Mouse (Mus musculus): ENCODE data around the gene Nxph2.
"Not testable (repeated sequence)": the region's sequence is repeated elsewhere in the genome, so short reads cannot be mapped to it uniquely, and the experiment has no call there.

Nxph2 gene

DNA sequence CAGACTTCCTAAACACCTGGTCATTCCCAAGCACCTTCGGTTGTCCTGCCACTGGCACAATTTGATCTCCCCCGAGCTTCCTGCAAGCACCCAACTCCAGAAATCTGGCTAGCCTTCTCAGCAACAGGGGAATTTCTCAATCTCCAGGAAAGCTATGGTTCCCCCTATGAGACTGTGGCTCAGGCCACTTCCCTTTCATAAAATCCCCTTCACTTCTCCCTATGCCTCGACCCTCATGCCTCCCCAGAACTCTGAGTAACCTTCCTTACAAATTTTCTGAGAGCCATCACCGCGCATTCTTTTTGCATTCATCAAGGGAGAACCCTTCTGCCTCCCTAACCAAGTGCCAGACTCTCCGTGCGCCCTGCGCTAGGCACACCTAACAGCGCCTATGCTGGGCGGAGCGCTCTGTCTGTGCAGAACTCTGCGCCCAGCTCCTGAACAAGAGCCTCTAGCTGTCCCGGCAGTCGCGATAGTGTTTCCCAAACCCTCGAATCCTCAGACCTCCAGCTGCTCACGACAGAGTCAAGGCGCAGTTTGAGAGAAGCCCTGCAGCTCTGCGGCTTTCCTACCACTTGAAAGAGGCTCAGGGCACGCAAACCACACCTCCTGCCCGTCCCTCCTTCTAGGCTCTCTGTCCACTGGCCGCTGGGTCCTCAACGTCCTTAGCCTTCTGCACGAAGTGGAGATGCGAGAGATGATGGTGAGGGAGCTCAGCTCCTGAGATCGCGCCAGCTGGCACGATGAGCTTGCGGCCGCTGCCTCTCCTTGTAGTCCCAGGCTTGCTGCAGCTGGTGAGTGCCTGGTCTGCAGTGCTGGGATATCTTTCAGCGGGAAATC is at the start of gene Nxph2:
Nxph2 (plus strand) TSS at position 501 of the 840 bp plus-strand sequence.
- no peak for DNase-seq (ENCODE audit: low read depth, low spot score)

DNA sequence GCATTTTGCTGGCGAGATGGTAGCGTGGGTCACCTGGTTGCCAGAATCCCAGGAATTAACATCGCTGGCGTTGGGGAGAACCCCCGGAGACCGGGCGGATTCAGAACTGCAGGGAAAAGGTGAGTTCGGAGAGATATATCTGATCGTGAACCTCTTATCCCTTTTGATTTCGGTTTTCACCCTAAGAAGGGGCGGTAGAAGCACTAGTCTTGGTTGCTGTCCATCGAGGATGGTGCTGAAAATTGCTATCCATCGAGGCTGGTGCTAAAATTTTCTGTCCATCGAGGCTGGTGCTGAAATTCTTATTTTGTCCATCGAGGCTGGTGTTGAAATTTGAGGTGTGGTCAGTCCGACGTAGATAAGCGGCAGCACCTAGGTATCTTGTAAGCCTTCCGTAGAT is 30.1 kb upstream of the Nxph2 start:
- DNase-seq (ENCODE audit: low read depth, low spot score), result not testable (repeated sequence)

DNA sequence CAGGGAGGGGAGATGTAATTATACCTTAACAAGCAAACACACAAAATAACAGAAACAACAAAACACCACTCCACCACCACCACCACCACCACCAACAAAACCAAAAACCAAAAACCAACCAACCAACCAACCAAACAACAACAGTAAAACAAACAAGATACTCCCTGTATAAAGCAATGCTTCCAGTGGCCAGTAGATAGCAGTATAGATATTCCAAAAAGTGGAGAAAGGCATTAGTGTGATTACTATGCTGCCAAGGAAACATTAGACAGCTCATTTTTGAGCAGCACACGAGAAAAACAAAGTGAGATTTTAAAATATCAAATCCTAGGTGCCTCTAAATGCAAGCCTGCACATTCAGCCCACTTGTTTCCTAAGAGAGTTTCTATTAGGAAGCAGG is 6.2 kb upstream of the Nxph2 start:
- DNase-seq (ENCODE audit: low read depth, low spot score), result no peak

Measured in CD4-positive helper T cell, adult 2 months (primary cell).